Mouse (Mus musculus) left cerebral cortex, postnatal 10 days (tissue): ENCODE measurements around the gene Gldc. TPM values are rescaled to one million over a fixed set of nuclear protein-coding genes. Genes with fewer than 3 reads are reported as not detected.

Experiments used
- DNase-seq, 2 experiments: peaks; one replicate each; pipeline ENCODE4 v3.0.0; 2021 to 2022; ENCODE audit warnings: low spot score in 2 of 2, mixed read lengths in 1 of 2; ENCODE audit errors: extremely low spot score in 1 of 2
- intact Hi-C: fragments of 180-260 bp; cut with DNase I; formaldehyde crosslinking; loops from one replicate; pipeline ENCODE4 v1.15.1; 2025
- total RNA-seq, 2 experiments: library from RNA; stranded (reverse); gene quantifications; 2 replicates each; pipeline ENCODE4 v1.2.3; 2021

Gldc gene
- total RNA-seq, 2 experiments from 2014 or later, result 14.8 TPM

DNA sequence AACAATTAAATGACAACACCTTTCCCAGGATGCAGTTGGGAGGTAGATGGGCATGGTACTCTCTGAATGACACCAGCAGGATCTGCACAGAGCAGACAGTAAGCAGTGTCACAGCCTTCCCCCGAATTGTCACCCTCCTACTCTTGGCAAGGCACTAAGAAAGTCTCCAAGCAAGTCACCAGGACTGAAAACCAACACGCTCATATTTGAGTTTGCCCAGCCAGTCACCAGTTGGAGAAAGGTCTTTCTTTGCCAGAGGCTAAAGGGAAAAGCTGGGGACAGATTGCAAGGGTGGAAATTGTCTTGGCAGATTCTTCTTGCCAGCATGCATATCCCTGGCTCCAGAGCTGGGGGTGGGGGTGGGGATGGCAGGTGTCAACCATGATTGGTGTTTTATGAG is 11.0 kb downstream of the Gldc start:
- no peak for DNase-seq
- intact Hi-C loops, result no loop called here

DNA sequence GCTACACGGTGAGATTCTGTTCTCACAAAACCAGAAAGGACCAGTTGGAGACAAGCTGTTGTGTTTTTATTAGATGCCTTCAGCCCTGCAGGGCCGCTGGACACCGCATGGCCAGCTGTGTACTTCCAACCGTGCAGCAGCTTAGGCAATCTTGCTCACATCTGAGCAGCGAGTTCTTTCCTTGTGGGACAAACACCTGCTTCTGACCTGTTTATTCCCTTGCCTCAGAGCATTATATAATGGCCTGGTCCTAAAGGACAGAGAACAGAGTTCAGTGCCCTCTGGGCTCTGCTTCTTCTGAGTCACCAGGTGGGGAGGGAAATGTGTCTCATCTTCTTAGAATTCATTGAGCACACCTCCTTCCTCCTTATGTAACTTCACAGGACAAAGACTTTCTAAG is 12.4 kb downstream of the Gldc start:
- intact Hi-C loops, result no loop called here
- DNase-seq, result no peak

GRCm38 (mm10) chr19:30160021-30160420 is 15.2 kb downstream of the Gldc start:
- intact Hi-C loops, result no loop called here
- DNase-seq, result no peak

- DNase-seq, result no peak
- intact Hi-C loops, result no loop called here
Observed at GRCm38 (mm10) chr19:30158189-30158588, 17.0 kb downstream of the Gldc start.

- intact Hi-C loops, result no loop called here
Observed at GRCm38 (mm10) chr19:30157031-30157687, 18.1 kb downstream of the Gldc start.

DNA sequence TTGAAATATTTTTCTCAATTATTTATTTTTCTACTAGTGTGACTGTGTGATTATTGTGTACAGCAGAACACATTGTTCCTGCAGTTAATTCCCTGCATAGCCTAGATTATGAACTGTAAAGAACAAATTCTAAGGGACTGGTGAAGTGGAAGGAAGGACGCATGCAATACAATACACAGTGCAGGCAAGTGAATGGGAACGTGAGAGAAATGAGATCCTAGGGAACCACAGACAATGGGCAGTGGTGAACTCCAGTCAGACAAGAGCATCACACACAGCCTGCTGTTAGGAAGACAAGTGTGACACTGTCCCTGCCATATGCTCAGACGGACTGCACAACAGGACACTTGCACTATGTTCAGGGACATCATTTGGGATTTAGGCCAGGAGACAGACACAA is 21.5 kb downstream of the Gldc start:
- no peak for DNase-seq

More at GRCm38 (mm10) chr19:30157031-30157687, 18.1 kb downstream of the Gldc start:
- DNase-seq, result peak; percentile 36 to 71

DNA sequence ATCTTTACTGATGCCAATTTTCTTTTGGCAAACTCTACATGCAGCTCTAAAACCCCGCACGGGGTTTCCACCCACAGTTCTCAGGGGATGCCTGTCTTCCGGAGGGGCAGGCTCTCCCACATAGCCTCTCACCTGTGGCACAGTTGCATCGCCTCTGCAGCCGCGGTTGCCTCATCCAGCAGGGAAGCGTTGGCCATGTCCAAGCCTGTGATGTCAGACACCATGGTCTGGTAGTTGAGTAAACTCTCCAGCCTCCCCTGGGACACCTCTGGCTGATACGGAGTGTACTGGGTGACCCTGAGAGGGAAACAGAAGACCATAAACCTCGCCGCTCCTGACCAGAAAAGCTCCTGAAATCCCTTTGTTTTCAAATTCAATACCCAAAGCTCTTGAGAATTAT is 23.9 kb downstream of the Gldc start:
- DNase-seq, result no peak
- intact Hi-C loops, result no loop called here

More for the DNA sequence above, 21.5 kb downstream of the Gldc start:
- intact Hi-C loops, result no loop called here

GRCm38 (mm10) chr19:30149238-30149805 is 25.9 kb downstream of the Gldc start:
- no peak for DNase-seq

GRCm38 (mm10) chr19:30147306-30147705 is 27.9 kb downstream of the Gldc start:
- intact Hi-C loops, result no loop called here
- no peak for DNase-seq

More at GRCm38 (mm10) chr19:30149238-30149805, 25.9 kb downstream of the Gldc start:
- intact Hi-C loops, result no loop called here

- intact Hi-C loops, result no loop called here
- no peak for DNase-seq
Observed at GRCm38 (mm10) chr19:30146761-30147160, 28.5 kb downstream of the Gldc start.

- intact Hi-C loops, result no loop called here
- no peak for DNase-seq
Observed at GRCm38 (mm10) chr19:30145106-30145505, 30.1 kb downstream of the Gldc start.

- intact Hi-C loops, result no loop called here
- DNase-seq, result no peak
Observed at GRCm38 (mm10) chr19:30136308-30136707, 38.9 kb downstream of the Gldc start.

- peak in 1 of 2 experiments; percentile 56 for DNase-seq
- intact Hi-C loops, result loop anchor here (2.0 to 5.0 kb wide), 2 partner anchors 149 to 301 kb away; no protein-coding TSS in a partner anchor
Observed at GRCm38 (mm10) chr19:30128177-30128576, 47.1 kb downstream of the Gldc start.

DNA sequence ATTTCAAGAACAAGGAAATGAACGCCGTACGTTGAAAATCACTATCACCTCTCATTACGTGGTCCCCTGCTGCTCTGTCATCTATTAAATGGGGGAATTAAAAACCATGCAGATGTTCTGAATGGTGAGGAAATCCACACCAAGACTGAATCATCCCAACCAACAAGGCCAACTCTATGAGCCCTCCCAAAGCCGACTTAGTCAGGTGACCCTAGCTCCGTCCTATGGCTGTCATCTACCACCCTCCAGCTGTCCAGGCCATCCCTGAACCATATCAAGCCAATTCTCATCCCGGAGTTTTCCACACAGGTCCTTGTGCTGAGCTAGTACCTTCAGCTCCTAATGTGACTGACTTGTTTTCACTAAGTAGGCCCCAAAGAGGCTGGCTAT is 49.6 kb downstream of the Gldc start:
- DNase-seq, result no peak
- intact Hi-C loops, result loop anchor here (5.0 kb wide), 1 partner anchor 298 kb away; no protein-coding TSS in a partner anchor

GRCm38 (mm10) chr19:30124999-30125669 is 50.1 kb downstream of the Gldc start:
- intact Hi-C loops, result loop anchor here (5.0 kb wide), 1 partner anchor 298 kb away; no protein-coding TSS in a partner anchor
- no peak for DNase-seq

DNA sequence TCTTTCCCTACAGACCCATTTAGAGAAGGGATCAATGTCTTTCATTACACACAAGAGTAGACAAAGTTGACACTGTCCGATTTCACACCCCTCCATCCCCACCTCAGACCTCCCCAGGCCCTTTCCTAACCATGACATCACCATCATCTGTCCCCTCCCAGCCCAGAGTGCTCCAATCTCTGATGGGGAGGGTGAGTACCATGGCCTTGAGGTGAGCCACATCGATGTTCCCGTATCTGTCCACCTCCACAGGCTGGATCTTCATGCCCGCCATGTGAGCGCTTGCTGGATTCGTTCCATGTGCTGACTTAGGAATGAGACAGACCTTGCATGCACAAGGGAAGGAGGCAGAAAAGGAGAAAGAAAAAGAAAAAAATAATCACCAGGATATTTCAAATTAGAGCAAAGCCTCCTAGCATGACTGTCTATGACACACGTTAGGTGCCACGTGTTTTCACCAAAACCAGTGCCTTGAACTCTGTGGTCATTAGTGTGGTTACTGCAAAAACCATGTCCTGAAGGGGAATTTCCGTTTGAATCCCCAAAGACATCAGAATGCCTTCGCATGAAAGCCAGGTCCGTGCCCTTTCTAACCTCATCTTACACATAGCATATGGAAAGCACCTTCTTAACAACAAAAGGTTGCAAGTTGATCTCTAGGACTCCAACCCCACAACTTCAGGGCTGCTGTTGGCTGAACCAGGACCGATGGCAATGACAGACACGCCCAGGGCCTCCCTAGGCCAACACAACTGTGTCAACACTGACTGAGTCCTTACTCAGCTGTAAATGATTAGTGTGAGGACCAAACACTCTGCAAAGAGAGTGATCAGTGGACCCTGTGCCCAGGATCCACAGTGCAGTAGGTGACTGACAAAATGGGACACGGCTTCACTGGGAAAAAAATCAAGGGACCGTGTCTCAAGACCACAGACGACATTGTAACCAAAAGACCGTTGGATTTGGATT is 56.6 kb downstream of the Gldc start:
- intact Hi-C loops, result loop anchor here (5.0 kb wide), 1 partner anchor 86 kb away; the partner anchor contains the start of gene Uhrf2
- peak in 1 of 2 experiments; percentile 42 for DNase-seq

- peak; percentile 35 to 76 for DNase-seq
- intact Hi-C loops, result loop anchor here (5.0 kb wide), 1 partner anchor 85 kb away; the partner anchor contains the start of gene Uhrf2
Observed at GRCm38 (mm10) chr19:30117775-30118174, 57.5 kb downstream of the Gldc start.

DNA sequence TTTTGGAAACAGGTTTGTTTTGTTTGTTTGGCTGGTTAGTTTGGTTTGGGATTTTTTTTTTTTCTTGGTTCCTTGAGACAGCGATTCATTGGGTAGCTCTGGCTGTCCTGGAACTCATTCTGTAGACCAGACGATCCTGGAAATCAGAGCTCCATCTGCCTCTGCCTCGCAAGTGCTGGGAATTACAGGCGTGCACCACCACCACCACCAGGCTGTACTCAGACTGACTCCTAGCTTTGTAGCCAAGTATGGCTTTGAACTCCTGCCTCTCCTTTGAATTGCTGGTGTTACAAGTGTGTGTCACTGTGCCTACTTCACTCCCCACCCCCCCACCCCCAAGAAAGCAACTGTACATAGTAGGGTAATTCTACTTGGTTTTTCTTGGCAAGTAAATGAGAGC is 58.0 kb downstream of the Gldc start:
- no peak for DNase-seq
- intact Hi-C loops, result loop anchor here (5.0 kb wide), 1 partner anchor 85 kb away; the partner anchor contains the start of gene Uhrf2
